Mouse (Mus musculus) gastrocnemius, postnatal 10 days (tissue): ENCODE measurements around the gene Slc22a22. TPM values are rescaled to one million over a fixed set of nuclear protein-coding genes. Genes with fewer than 3 reads are reported as not detected.
"Not testable (repeated sequence)": the region's sequence is repeated elsewhere in the genome, so short reads cannot be mapped to it uniquely, and the experiment has no call there.

Experiments
- DNase-seq: peaks from one replicate; pipeline ENCODE4 v3.0.0; 2021; ENCODE audit warnings: mixed read lengths
- total RNA-seq, 2 experiments: library from RNA; stranded (reverse); gene quantifications; 2 replicates each; pipeline ENCODE4 v1.2.3; 2021

Slc22a22 gene
- total RNA-seq, 2 experiments from 2014 or later = not detected

DNA sequence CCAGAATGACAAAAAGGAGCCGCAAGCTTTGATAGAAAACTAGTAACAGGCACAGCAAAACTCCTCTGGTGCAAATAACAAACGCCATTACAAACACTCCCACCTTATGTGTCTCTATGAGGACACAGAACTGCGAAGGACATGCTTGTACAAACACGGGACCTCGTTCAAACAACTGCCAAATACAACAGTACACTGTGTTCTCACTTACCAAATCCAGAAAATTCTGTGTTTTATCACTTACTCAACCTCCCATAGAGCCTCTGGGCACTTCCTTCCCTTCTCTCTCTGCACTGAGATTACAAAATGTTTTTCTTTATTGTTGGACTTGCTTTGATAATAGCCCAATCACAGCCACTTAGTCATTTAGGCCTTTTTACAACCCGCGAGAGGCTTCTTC, 97.0 kb downstream of the Slc22a22 start:
- no peak for DNase-seq

DNA sequence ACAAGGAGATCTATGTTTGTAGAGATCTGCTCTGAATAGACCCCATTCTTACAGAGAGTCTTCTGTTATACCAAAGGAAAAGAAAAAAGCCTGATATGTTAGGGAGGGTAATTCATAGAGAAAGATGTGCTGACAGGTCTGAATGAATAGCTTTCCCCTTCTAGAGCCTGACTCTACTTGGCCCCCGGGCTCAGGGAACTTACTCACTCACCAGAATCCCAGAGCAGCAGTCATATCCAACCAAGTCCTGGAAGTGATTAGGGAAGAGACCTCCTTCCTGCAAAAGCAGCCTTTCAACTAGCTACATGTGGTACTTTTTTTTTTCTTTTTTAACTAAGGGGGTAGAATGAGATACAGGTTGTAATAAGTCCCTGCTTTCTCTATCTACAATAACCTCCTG, 111.0 kb downstream of the Slc22a22 start:
- no peak for DNase-seq

- no peak for DNase-seq
These were observed 122.1 kb downstream of the Slc22a22 start for GRCm38 (mm10) chr15:57355278-57355677.

- no peak for DNase-seq
These were observed 136.9 kb downstream of the Slc22a22 start for GRCm38 (mm10) chr15:57340499-57340898.

GRCm38 (mm10) chr15:57331326-57331725, 146.1 kb downstream of the Slc22a22 start:
- DNase-seq = no peak

DNA sequence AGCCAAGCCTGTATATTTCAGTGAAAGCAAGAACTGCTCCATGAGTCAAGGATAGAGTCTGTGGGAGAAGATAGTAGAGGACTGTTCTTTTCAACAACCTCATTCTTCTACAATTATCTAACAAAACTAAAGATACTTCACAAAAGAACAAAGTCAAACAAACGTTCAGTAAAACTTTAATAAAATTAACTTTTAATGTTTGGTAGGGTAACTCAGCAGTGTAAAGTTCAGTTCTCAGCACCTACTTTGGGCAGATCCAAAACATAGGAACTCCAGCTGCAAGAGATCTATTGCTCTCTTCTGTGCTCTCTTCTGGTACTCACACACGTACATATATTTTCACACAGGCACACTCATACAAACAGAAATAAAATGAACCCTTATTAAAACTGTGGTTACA, 159.4 kb downstream of the Slc22a22 start:
- no peak for DNase-seq

GRCm38 (mm10) chr15:57316486-57316885, 160.9 kb downstream of the Slc22a22 start:
- no peak for DNase-seq

DNA sequence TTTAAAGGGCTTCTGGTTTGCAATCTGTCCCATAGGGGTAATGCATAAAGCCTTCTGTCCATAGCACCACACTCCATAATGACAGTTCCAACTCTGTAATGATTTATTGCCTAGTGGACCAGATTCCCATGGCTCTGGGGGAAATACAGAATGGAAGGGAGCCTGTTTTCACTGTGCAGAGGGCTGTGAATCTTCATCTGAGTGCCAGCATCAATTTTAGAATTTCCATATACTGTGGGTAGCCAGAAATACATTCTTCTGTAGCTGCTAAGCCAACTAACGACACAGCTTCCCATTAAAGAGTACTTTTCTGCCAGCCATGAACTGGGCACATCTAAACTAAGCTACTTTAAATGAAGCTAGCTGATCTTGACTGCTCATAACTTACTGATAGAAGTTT, 174.7 kb downstream of the Slc22a22 start:
- no peak for DNase-seq

GRCm38 (mm10) chr15:57278505-57278904, 198.9 kb downstream of the Slc22a22 start:
- no peak for DNase-seq

DNA sequence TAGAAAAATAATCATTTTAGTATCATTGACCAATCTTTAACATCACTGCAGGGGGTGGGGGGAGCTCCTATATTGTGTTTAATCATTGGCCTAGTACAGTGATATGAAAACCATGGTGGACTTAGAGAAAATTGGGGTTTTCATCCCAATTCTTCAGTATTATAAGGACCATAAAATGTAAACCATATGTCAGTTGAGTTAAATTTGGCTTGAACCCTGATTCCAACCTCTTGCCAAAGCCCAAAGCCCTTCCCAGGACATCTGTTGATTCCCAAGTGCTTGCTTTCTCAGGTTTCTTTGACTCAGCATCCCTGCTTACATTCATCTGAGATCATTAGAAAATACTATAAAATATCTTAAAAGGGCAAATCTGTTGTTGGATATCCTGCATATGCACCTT, 201.0 kb downstream of the Slc22a22 start:
- no peak for DNase-seq

- DNase-seq = not testable (repeated sequence)
These were observed 237.4 kb downstream of the Slc22a22 start for GRCm38 (mm10) chr15:57240061-57240460.

DNA sequence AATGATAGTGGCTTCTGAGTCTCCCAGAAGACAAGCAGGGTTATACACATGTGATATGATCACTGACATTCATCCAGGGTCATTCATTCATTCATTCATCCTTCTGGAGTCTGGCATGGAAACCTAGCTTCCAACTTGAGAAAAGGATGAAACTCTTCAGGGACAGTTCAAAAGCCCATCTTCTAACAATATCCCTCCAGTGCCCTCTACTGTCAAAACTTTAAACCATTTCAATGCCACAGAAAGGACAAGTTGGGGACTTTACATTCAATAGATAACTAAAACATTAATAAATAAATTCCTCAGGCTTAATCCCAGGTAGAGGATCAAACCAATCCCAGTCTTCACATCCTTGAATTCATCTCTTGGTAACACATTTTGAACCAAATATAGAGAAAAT, 247.0 kb downstream of the Slc22a22 start:
- no peak for DNase-seq

- no peak for DNase-seq
These were observed 272.1 kb downstream of the Slc22a22 start for GRCm38 (mm10) chr15:57205315-57205714.

- no peak for DNase-seq
These were observed 272.9 kb downstream of the Slc22a22 start for GRCm38 (mm10) chr15:57204444-57204930.
